Mouse (Mus musculus) megakaryocyte progenitor cell, adult 5-6 weeks (primary cell): ENCODE results near the gene Prr15. TPM values are rescaled to one million over a fixed set of nuclear protein-coding genes. Genes with fewer than 3 reads are reported as not detected.

Source experiments
- total RNA-seq, 2 experiments: library from RNA; stranded (forward) in 1 of 2; stranded (reverse) in 1 of 2; fragments of 157-497, 149-512 nt in 1 of 2; fragments of 200-1000 nt in 1 of 2; gene quantifications; 2 replicates each; pipeline versions ENCODE4 v1.2.3 to v1.2.4; 2015 to 2017

Gene Prr15
- total RNA-seq, 2 experiments from 2014 or later, result 0.04 to 0.17 TPM

Other genes with a start within 250 kb of the Prr15 start
- gene Wipf3, start 103.8 kb downstream of the Prr15 start, total RNA-seq (2015), result not detected in 2 replicates
- not detected in 2 replicates for gene Wipf3, start 103.8 kb downstream of the Prr15 start, total RNA-seq (2017)
- gene Scrn1, start 240.7 kb downstream of the Prr15 start, total RNA-seq (2015), result 0.05 TPM in 1 of 2 replicates, not detected in the other
- gene Scrn1, start 240.7 kb downstream of the Prr15 start, total RNA-seq (2017), result 0.95 TPM in 1 of 2 replicates, not detected in the other